Mouse (Mus musculus) ES-Bruce4 (cell line): Measurements from ENCODE around the gene Pias1. TPM values are rescaled to one million over a fixed set of nuclear protein-coding genes. Genes with fewer than 3 reads are reported as not detected.

Experiments
- H3K27ac ChIP-seq: 2 replicates; pipeline ENCODE4 v1.5.1; 2012; ENCODE audit warnings: low read length, inconsistent platforms; ENCODE audit not compliant: insufficient read depth
- H3K27me3 ChIP-seq: 2 replicates; pipeline ENCODE4 v1.6.1; 2012; ENCODE audit warnings: mild to moderate bottlenecking, low read length, inconsistent platforms; ENCODE audit not compliant: control insufficient read depth, poor library complexity, insufficient read depth, severe bottlenecking
- H3K36me3 ChIP-seq: 2 replicates; pipeline ENCODE4 v1.6.1; 2012; ENCODE audit warnings: inconsistent platforms, mild to moderate bottlenecking, low read length, moderate library complexity; ENCODE audit not compliant: control insufficient read depth, poor library complexity, insufficient read depth, severe bottlenecking
- H3K4me1 ChIP-seq: one replicate; pipeline ENCODE4 v1.8.1; 2011; ENCODE audit warnings: low read length; ENCODE audit not compliant: control insufficient read depth, insufficient read depth
- H3K4me3 ChIP-seq: 2 replicates; pipeline ENCODE4 v1.5.1; 2011; ENCODE audit warnings: low read depth, mild to moderate bottlenecking, low read length
- H3K9ac ChIP-seq: 2 replicates; pipeline ENCODE4 v1.6.1; 2012; ENCODE audit warnings: low read depth, mild to moderate bottlenecking, inconsistent platforms; ENCODE audit not compliant: poor library complexity, severe bottlenecking
- H3K9me3 ChIP-seq: replicated peaks from 2 replicates; pipeline ENCODE4 v1.6.1; 2012; ENCODE audit warnings: mild to moderate bottlenecking, low read length, inconsistent platforms; ENCODE audit not compliant: control insufficient read depth, poor library complexity, insufficient read depth, severe bottlenecking
- CTCF ChIP-seq: IDR thresholded peaks from one replicate; pipeline ENCODE4 v1.8.1; 2011; ENCODE audit warnings: low read depth, low read length
- EP300 ChIP-seq: IDR thresholded peaks from 2 replicates; pipeline ENCODE4 v1.6.1; 2011; ENCODE audit warnings: low read depth, low read length; ENCODE audit not compliant: insufficient read depth
- POLR2A ChIP-seq: IDR thresholded peaks from one replicate; pipeline ENCODE4 v1.8.1; 2011; ENCODE audit warnings: low read length; ENCODE audit not compliant: insufficient read depth
- polyA plus RNA-seq: library from polyadenylated mRNA; stranded (reverse); fragments of >200 nt; gene quantifications from 2 replicates; pipeline ENCODE4 v1.2.4, GENCODE M21; 2011; ENCODE audit warnings: low read depth; ENCODE audit not compliant: missing spikeins, insufficient read depth, insufficient read length

Gene Pias1
- polyA plus RNA-seq: 63.8 and 63.9 TPM in 2 replicates

DNA sequence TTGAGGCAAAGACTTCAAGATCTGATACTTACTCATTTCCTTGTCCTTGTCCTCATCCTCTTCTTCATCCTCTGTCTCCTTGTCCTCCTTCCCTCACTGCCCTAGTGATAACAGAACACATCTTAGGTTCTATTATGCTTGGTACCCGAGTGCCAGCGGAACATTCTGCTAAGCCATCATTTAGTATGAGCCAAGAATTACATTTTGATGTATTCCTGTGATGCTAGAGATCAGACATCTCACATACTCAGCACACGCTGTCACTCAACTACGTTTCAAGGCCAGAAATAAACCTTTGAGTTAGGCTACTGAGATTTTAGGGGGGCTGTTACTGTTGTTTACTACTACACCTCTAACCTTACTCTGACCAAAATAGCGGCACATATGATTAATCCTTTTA, at the start of gene Pias1:
Pias1 (minus strand) TSS at position 101 of the 400 bp plus-strand sequence.
- TF ChIP-seq CTCF (no peak), EP300 (no peak), POLR2A (no peak)
- Histone ChIP-seq H3K9ac (no peak within 1 kb of the TSS), H3K27ac (no peak within 1 kb of the TSS), H3K4me3 (no peak within 1 kb of the TSS), H3K27me3 (no peaks in the 10 kb centered on the region), H3K36me3 (no peaks in the 10 kb centered on the region), H3K9me3 (0 out of 2 replicates have a peak, but pooled peaks cover 5% of the 10 kb centered on the region), H3K4me1 (no peaks in the 10 kb centered on the region)

DNA sequence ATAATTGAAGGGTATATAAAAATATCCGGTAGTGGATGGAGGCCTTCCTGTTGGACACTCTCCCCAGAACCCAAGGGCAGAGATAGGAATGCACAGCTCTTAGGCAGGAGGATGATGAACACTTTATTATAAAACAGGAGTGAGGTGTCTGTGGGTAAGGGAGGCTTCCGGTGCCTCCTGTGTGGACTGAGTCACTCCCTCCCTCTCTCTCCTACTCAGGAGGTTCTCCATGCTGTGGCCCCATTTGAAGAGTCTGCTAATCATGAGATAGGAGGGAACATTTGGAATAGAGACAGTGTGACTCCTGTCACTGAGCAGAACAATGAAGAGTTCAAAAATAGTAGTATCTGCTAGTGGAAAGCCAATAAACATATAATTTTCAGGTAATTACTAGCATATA, 47.7 kb upstream of the Pias1 start:
- H3K27ac ChIP-seq: no peak overlapping the region
- TF ChIP-seq CTCF: no peak
- TF ChIP-seq POLR2A: no peak
- TF ChIP-seq EP300: no peak

DNA sequence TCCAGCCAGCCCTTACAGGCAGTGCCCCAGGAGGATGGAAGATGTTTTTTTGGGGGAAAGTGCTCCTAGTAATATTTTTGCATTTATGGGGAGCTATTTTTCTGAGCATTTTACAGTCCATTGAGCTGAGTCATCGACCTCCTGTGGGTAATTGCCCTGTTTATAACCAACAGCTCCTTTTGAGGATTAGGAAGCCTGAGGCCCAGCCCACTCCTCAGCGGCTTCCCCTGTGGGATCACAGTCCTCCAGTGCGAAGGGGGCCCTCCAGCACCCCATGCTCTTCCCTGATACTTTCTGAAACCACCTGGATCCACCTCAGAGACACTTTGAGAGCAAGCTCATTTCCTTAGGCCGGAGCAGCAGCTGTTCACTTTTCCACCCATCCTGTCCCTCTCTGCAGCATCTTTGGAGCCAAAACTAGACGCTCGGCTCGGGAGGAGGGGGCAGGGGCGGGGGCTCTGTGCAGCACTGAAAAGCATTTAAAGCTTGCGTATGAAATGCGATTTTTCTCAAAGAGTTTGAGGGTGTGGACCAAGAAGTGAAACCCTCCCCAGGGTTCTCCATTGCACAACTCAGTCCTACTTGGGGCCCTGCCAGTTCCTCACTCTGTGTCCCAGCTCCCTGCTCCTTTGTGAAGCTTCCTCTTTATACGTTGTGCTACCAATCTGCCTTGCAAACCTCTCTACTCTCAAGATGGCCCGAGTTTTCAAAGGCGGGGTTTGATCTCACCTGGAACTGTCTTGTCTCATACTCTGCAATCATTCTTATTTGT, 43.5 kb upstream of the Pias1 start:
- no peak overlapping the region for H3K9ac ChIP-seq

More for the DNA sequence above, 47.7 kb upstream of the Pias1 start:
- Histone ChIP-seq H3K9ac (no peak overlapping the region), H3K4me3 (no peak overlapping the region), H3K4me1 (no peaks in the 10 kb centered on the region), H3K9me3 (no peaks in the 10 kb centered on the region), H3K27me3 (no peaks in the 10 kb centered on the region; the same call in 1 of the 2 replicates), H3K36me3 (no peaks in the 10 kb centered on the region)

DNA sequence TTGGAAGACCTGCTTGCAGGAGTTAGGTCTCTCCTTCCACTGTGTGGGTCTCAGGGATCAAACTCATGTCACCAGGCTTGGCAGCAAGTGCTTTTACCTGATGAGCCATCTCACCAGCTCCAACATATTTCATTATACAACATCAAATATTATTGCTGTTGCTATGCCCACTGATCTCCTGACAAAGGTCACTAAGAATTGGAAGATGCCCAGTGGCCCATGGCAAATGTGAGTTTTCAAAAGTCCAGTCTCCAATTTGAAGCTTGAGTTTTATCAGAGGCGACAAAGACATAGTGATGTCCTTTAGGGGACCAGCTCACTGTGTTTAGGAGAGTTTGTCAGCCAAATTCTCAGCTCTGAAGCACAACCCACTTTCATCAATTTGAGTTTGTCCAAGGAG, 34.8 kb upstream of the Pias1 start:
- no peaks in the 10 kb centered on the region for H3K4me1 ChIP-seq
- H3K9ac ChIP-seq: no peak overlapping the region
- no peak for TF ChIP-seq CTCF
- TF ChIP-seq EP300: no peak
- no peak for TF ChIP-seq POLR2A
- H3K36me3 ChIP-seq: no peaks in the 10 kb centered on the region
- no peaks in the 10 kb centered on the region; the same call in 1 of the 2 replicates for H3K27me3 ChIP-seq
- no peaks in the 10 kb centered on the region for H3K9me3 ChIP-seq
- no peak overlapping the region for H3K27ac ChIP-seq
- no peak overlapping the region for H3K4me3 ChIP-seq

More for the DNA sequence above, 43.5 kb upstream of the Pias1 start:
- Histone ChIP-seq H3K27me3 (no peaks in the 10 kb centered on the region; the same call in 1 of the 2 replicates), H3K4me1 (no peaks in the 10 kb centered on the region), H3K9me3 (no peaks in the 10 kb centered on the region), H3K4me3 (no peak overlapping the region), H3K36me3 (no peaks in the 10 kb centered on the region), H3K27ac (no peak overlapping the region)
- TF ChIP-seq EP300 (no peak), POLR2A (no peak), CTCF (no peak)

DNA sequence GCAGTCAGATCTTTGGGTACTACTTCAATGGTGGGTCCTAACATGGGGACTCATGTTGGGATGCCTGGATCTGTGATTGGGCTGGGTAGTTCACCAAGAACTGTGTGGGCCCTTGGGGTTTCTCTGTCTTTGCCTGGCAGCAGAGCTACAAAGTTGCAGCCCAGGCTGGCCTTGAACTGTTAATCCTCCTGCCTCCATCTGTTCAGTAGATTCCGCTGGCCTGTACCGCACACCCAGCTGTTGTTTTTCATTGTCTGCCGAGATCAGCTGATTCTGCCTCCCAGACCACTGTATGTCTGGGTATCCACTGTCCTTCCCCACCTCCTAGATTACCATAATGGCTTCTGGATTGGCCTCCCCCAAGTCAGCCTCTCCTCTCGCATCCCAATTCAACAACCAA, 19.6 kb upstream of the Pias1 start:
- no peak overlapping the region for H3K9ac ChIP-seq
- H3K4me1 ChIP-seq: no peaks in the 10 kb centered on the region
- H3K9me3 ChIP-seq: no peaks in the 10 kb centered on the region
- 0 out of 2 replicates have a peak, but pooled peaks have one; percentile 11 for TF ChIP-seq EP300
- no peak for TF ChIP-seq CTCF
- TF ChIP-seq POLR2A: no peak
- H3K27me3 ChIP-seq: no peaks in the 10 kb centered on the region; the same call in 1 of the 2 replicates
- no peak overlapping the region for H3K4me3 ChIP-seq
- no peak overlapping the region for H3K27ac ChIP-seq
- no peaks in the 10 kb centered on the region for H3K36me3 ChIP-seq
